10 mouse cellular contexts compared by ENCODE assay signal in genomic region chr19:40438907-40439306, GRCm38 (mm10).
"Had no signal": no experiment of that assay in that cellular context is flagged by ENCODE, and none has a peak within 500 bp of the region (broad histone marks: within the 10 kb centered on the region; RNA-seq: fewer than 3 reads in every experiment).

No protein-coding gene starts in this region.

- H3K27ac ChIP-seq: limb, embryonic 13.5 days; liver, embryonic 14.5 days; midbrain, embryonic 13.5 days; stomach, embryonic 15.5 days had no signal

- H3K4me2 ChIP-seq: limb, embryonic 13.5 days; midbrain, embryonic 13.5 days; stomach, embryonic 15.5 days had no signal

- H3K9me3 ChIP-seq: limb, embryonic 13.5 days; stomach, embryonic 15.5 days had no signal

- ATAC-seq: midbrain, embryonic 13.5 days had no signal

- H3K9ac ChIP-seq: limb, embryonic 13.5 days; liver, embryonic 14.5 days; midbrain, embryonic 13.5 days; stomach, embryonic 15.5 days had no signal

- DNase-seq: kidney, postnatal 10 days; kidney, postnatal 4 days; left cerebral cortex, postnatal 4 days; lung, adult 18-20 months; right cerebral cortex, postnatal 14 days had no signal

- H3K36me3 ChIP-seq: limb, embryonic 13.5 days; stomach, embryonic 15.5 days had no signal

- H3K4me3 ChIP-seq: layer of hippocampus, adult 2 months; limb, embryonic 13.5 days; midbrain, embryonic 13.5 days; stomach, embryonic 15.5 days had no signal

- H3K27me3 ChIP-seq: limb, embryonic 13.5 days; midbrain, embryonic 13.5 days; stomach, embryonic 15.5 days had no signal
